ENCODE assay signal across 8 mouse cellular contexts in the genomic region with DNA sequence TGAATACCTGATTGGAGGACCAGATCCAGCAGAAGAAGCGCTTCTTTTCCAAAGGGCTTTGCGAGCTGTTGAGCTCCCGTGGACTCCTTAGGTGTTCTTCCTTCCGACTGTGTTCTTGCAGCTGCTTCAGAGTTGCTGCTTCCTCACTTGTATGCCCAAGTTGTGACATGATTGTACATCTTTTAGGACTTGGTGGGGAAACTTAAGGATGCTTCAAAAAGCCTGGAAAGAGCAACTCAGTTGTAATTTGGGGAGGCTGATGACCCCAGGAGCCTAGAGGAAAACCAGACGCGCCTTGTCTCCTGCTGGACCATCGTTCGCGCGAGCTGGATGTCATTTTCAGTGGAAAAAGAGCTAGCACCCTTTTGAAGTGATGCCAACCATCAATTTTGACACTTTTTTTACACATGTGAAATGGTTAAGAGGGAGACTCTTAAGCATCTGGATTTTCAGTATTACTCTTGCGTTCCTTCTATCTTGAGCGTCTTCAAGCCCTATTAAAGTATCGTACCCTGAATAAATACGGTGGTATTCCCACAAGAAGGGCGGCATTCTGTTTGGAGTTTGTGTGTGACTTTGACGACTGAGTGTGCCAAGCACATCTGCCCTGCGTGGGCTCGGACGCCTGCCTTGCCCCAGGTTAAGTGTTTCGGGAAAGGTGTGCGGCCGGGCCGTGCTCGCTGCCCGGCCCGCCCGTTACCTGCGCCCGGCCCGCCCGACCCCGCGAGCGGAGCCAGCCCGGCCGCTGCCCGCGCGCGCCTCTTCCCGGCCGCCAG. TPM values are rescaled to one million over a fixed set of nuclear protein-coding genes. Genes with fewer than 3 reads are reported as not detected.
DNase-seq lines count a peak whose midpoint lies in the region; ATAC-seq and TF ChIP-seq lines count a peak whose summit lies in the region.

No protein-coding gene starts in this region.

- peaks cover 28% of the 10 kb centered on the region for H3K27me3 ChIP-seq in heart, embryonic 13.5 days (replicated peaks)
- H3K27me3 ChIP-seq in G1E (ENCODE audit: insufficient read depth, low read length) = no peaks in the 10 kb centered on the region
- H3K27me3 ChIP-seq in forebrain, postnatal 0 days (ENCODE audit: insufficient read depth, low read length) = peaks cover 11% of the 10 kb centered on the region
- H3K27me3 ChIP-seq in midbrain, embryonic 11.5 days (ENCODE audit: control insufficient read depth, insufficient read depth, low read length) = peaks cover 38% of the 10 kb centered on the region

- peak overlapping the region; percentile 80 for H3K27ac ChIP-seq in heart, embryonic 13.5 days (replicated peaks)
- peak overlapping the region; percentile 98 for H3K27ac ChIP-seq in forebrain, postnatal 0 days (ENCODE audit: low read depth, low read length)
- no peak overlapping the region for H3K27ac ChIP-seq in midbrain, embryonic 11.5 days (ENCODE audit: low read depth, low read length)

- H3K9me3 ChIP-seq in heart, embryonic 13.5 days = no peaks in the 10 kb centered on the region
- H3K9me3 ChIP-seq in G1E (replicated peaks) = no peaks in the 10 kb centered on the region
- H3K9me3 ChIP-seq in forebrain, postnatal 0 days (ENCODE audit: low read length) = no peaks in the 10 kb centered on the region
- H3K9me3 ChIP-seq in midbrain, embryonic 11.5 days (ENCODE audit: control insufficient read depth, low read length) = no peaks in the 10 kb centered on the region

- H3K4me2 ChIP-seq in heart, embryonic 13.5 days = peak overlapping the region; percentile 87
- H3K4me2 ChIP-seq in forebrain, postnatal 0 days (ENCODE audit: low read depth) = peak overlapping the region; percentile 86
- peak overlapping the region; percentile 88 for H3K4me2 ChIP-seq in midbrain, embryonic 11.5 days

- peak overlapping the region; percentile 88 for H3K4me3 ChIP-seq in heart, embryonic 13.5 days
- H3K4me3 ChIP-seq in G1E (ENCODE audit: low read depth, low read length) = peak overlapping the region; percentile 86
- peak overlapping the region; percentile 99 for H3K4me3 ChIP-seq in forebrain, postnatal 0 days (ENCODE audit: low read depth, low read length)
- peak overlapping the region; percentile 86 for H3K4me3 ChIP-seq in midbrain, embryonic 11.5 days (ENCODE audit: low read depth, low read length)

- no peak for TF ChIP-seq CTCF in G1E (IDR thresholded peaks at IDR 0.05; ENCODE audit: low read depth, low read length)
- no peak for TF ChIP-seq CTCF in forebrain, postnatal 0 days (IDR thresholded peaks at IDR 0.05; ENCODE audit: low read depth)

- H3K4me1 ChIP-seq in heart, embryonic 13.5 days = peaks cover 33% of the 10 kb centered on the region
- H3K4me1 ChIP-seq in G1E (ENCODE audit: insufficient read depth, low read depth, low read length) = peaks cover 38% of the 10 kb centered on the region
- H3K4me1 ChIP-seq in forebrain, postnatal 0 days (ENCODE audit: insufficient read depth) = peaks cover 18% of the 10 kb centered on the region
- peaks cover 32% of the 10 kb centered on the region for H3K4me1 ChIP-seq in midbrain, embryonic 11.5 days (ENCODE audit: control insufficient read depth, insufficient read depth, low read length)

- H3K36me3 ChIP-seq in heart, embryonic 13.5 days = 0 out of 2 replicates have a peak, but pooled peaks cover 2% of the 10 kb centered on the region
- peaks cover 6% of the 10 kb centered on the region for H3K36me3 ChIP-seq in G1E (replicated peaks)
- no peaks in the 10 kb centered on the region for H3K36me3 ChIP-seq in forebrain, postnatal 0 days (ENCODE audit: insufficient read depth)
- no peaks in the 10 kb centered on the region for H3K36me3 ChIP-seq in midbrain, embryonic 11.5 days (ENCODE audit: control insufficient read depth, insufficient read depth, low read length)

- no peak for DNase-seq in heart, adult 9 months (ENCODE audit: low spot score in 2 of 2)
- DNase-seq in G1E (ENCODE audit: low spot score) = no peak
- no peak for DNase-seq in forebrain, postnatal 0 days
- DNase-seq in midbrain, embryonic 11.5 days (ENCODE audit: low spot score, missing footprints) = peak; percentile 94
- no peak for DNase-seq in adrenal gland, postnatal 25 days
- DNase-seq in layer of hippocampus, adult 9-10 months (ENCODE audit: low spot score) = no peak

- H3K9ac ChIP-seq in heart, embryonic 13.5 days = peak overlapping the region; percentile 97
- H3K9ac ChIP-seq in forebrain, postnatal 0 days = peak overlapping the region; percentile 98
- peak overlapping the region; percentile 96 for H3K9ac ChIP-seq in midbrain, embryonic 11.5 days (ENCODE audit: low read length)

- WGBS in heart, embryonic 13.5 days = 15% methylated on average over 42 of the region's 42 CpGs
- 15% methylated on average over 38 of the region's 42 CpGs for WGBS in forebrain, postnatal 0 days
- WGBS in midbrain, embryonic 11.5 days = 1% methylated on average over 40 of the region's 42 CpGs

- ATAC-seq in heart, embryonic 13.5 days (ENCODE audit: extremely low read depth, insufficient number of reproducible peaks, low FRiP score, low TSS enrichment) = no peak
- ATAC-seq in G1E (ENCODE audit: extremely low read depth, insufficient number of reproducible peaks, low FRiP score, poor library complexity, severe bottlenecking) = no peak
- no peak for ATAC-seq in forebrain, postnatal 0 days
- ATAC-seq in midbrain, embryonic 11.5 days (ENCODE audit: low FRiP score) = no peak
- no peak for ATAC-seq in megakaryocyte progenitor cell, adult 5-6 weeks (replicated peaks; ENCODE audit: poor library complexity)

RNA-seq across cellular contexts. Expression of a gene that starts 0.9 kb away (rescaled TPM):
- polyA plus RNA-seq in heart, embryonic 13.5 days (2015; fragmentation: Nextera tagmentation; extraction: Ambion mirVana) = 11.5 and 12.8 TPM in 2 replicates
- total RNA-seq in G1E (2014; fragmentation: Nextera tagmentation) (155 and 179 TPM in 2 replicates), G1E (2017) (147 and 165 TPM in 2 replicates)
- 43.1 and 45.4 TPM in 2 replicates for polyA plus RNA-seq in G1E (2012)
- 92.2 and 94.7 TPM in 2 replicates for total RNA-seq in forebrain, postnatal 0 days (2014; rRNA removed)
- polyA plus RNA-seq in forebrain, postnatal 0 days (2015; fragmentation: Nextera tagmentation; extraction: Ambion mirVana) = 17.4 and 21.4 TPM in 2 replicates
- 42.8 and 46.4 TPM in 2 replicates for polyA plus RNA-seq in midbrain, embryonic 11.5 days (2014; fragmentation: Nextera tagmentation; extraction: Ambion mirVana)
- 54.6 and 57.5 TPM in 2 replicates for total RNA-seq in adrenal gland, postnatal 25 days (2021)
- total RNA-seq in megakaryocyte progenitor cell, adult 5-6 weeks (2015) = 53.2 and 56.6 TPM in 2 replicates
- total RNA-seq in megakaryocyte progenitor cell, adult 5-6 weeks (2017) = 37.4 and 41.2 TPM in 2 replicates

RNA-seq across cellular contexts. Expression of a gene that starts 3.7 kb away (rescaled TPM):
- polyA plus RNA-seq in heart, embryonic 13.5 days (2015; fragmentation: Nextera tagmentation; extraction: Ambion mirVana) = 164 and 184 TPM in 2 replicates
- total RNA-seq in G1E (2014; fragmentation: Nextera tagmentation) = 247 and 256 TPM in 2 replicates
- 346 and 370 TPM in 2 replicates for total RNA-seq in G1E (2017)
- 262 and 271 TPM in 2 replicates for polyA plus RNA-seq in G1E (2012)
- 164 and 184 TPM in 2 replicates for total RNA-seq in forebrain, postnatal 0 days (2014; rRNA removed)
- polyA plus RNA-seq in forebrain, postnatal 0 days (2015; fragmentation: Nextera tagmentation; extraction: Ambion mirVana) = 256 and 334 TPM in 2 replicates
- 119 and 122 TPM in 2 replicates for polyA plus RNA-seq in midbrain, embryonic 11.5 days (2014; fragmentation: Nextera tagmentation; extraction: Ambion mirVana)
- total RNA-seq in adrenal gland, postnatal 25 days (2021) = 112 and 116 TPM in 2 replicates
- 139 and 147 TPM in 2 replicates for total RNA-seq in megakaryocyte progenitor cell, adult 5-6 weeks (2015)
- 169 and 175 TPM in 2 replicates for total RNA-seq in megakaryocyte progenitor cell, adult 5-6 weeks (2017)

RNA-seq across cellular contexts. Expression of a gene that starts 18.0 kb away (rescaled TPM):
- polyA plus RNA-seq in heart, embryonic 13.5 days (2015; fragmentation: Nextera tagmentation; extraction: Ambion mirVana) = 0.17 TPM in 1 of 2 replicates, not detected in the other
- total RNA-seq in G1E (2014; fragmentation: Nextera tagmentation) (not detected in 2 replicates), G1E (2017) (0.22 and 0.46 TPM in 2 replicates)
- polyA plus RNA-seq in G1E (2012) = 0.08 and 0.18 TPM in 2 replicates
- total RNA-seq in forebrain, postnatal 0 days (2014; rRNA removed) = not detected in 2 replicates
- 0.06 and 0.21 TPM in 2 replicates for polyA plus RNA-seq in forebrain, postnatal 0 days (2015; fragmentation: Nextera tagmentation; extraction: Ambion mirVana)
- 0.25 and 0.48 TPM in 2 replicates for polyA plus RNA-seq in midbrain, embryonic 11.5 days (2014; fragmentation: Nextera tagmentation; extraction: Ambion mirVana)
- 0.67 TPM in 1 of 2 replicates, not detected in the other for total RNA-seq in adrenal gland, postnatal 25 days (2021)
- total RNA-seq in megakaryocyte progenitor cell, adult 5-6 weeks (2015) = not detected in 2 replicates
- total RNA-seq in megakaryocyte progenitor cell, adult 5-6 weeks (2017) = not detected in 2 replicates
